Mouse (Mus musculus) liver, postnatal 0 days (tissue): ENCODE data around the gene Fam114a2. TPM values are rescaled to one million over a fixed set of nuclear protein-coding genes. Genes with fewer than 3 reads are reported as not detected.

Experiments
- ATAC-seq: fragments of 200-750 bp; cut with Nextera tagmentation; 2 replicates; pipeline ENCODE4 v1.8.0; 2017; ENCODE audit warnings: mild to moderate bottlenecking, moderate library complexity
- DNase-seq: peaks from one replicate; pipeline ENCODE4 v3.0.0-alpha.2; 2016
- H3K27ac ChIP-seq: fragments of 300-500 bp; sonication (generic); 2 replicates; pipeline ENCODE4 v1.5.1; 2014; ENCODE audit warnings: antibody characterized with exemption, moderate library complexity, mild to moderate bottlenecking, low read depth
- H3K27me3 ChIP-seq: fragments of 300-500 bp; sonication (generic); 2 replicates; pipeline ENCODE4 v1.6.1; 2014; ENCODE audit warnings: low read length, control low read depth, mixed read lengths; ENCODE audit not compliant: insufficient read depth
- H3K36me3 ChIP-seq: fragments of 300-500 bp; sonication (generic); replicated peaks from 2 replicates; pipeline ENCODE4 v1.6.1; 2014; ENCODE audit warnings: mild to moderate bottlenecking, control low read depth, low read length, moderate library complexity, mixed read lengths; ENCODE audit not compliant: insufficient read depth
- H3K4me1 ChIP-seq: fragments of 300-500 bp; sonication (generic); 2 replicates; pipeline ENCODE4 v1.6.1; 2014; ENCODE audit warnings: antibody characterized with exemption, mild to moderate bottlenecking, control low read depth; ENCODE audit not compliant: insufficient read depth
- H3K4me2 ChIP-seq: fragments of 300-500 bp; sonication (generic); 2 replicates; pipeline ENCODE4 v1.6.1; 2014; ENCODE audit warnings: low read depth, mild to moderate bottlenecking, low read length, moderate library complexity, mixed read lengths
- H3K4me3 ChIP-seq: fragments of 300-500 bp; sonication (generic); 2 replicates; pipeline ENCODE4 v1.5.1; 2014; ENCODE audit warnings: low read depth, low read length
- H3K9ac ChIP-seq: fragments of 300-500 bp; sonication (generic); replicated peaks from 2 replicates; pipeline ENCODE4 v1.6.1; 2014; ENCODE audit warnings: mild to moderate bottlenecking, moderate library complexity
- H3K9me3 ChIP-seq: fragments of 300-500 bp; sonication (generic); 2 replicates; pipeline ENCODE4 v1.6.1; 2016; ENCODE audit warnings: mild to moderate bottlenecking, control low read depth, low read length, mixed read lengths
- CTCF ChIP-seq: sonication (generic); IDR thresholded peaks from 2 replicates; pipeline ENCODE4 v1.5.1; 2016; ENCODE audit warnings: antibody characterized with exemption, low read depth
- EP300 ChIP-seq: IDR thresholded peaks from 2 replicates; pipeline ENCODE4 v1.6.1; 2016; ENCODE audit warnings: antibody characterized with exemption, low read depth, mild to moderate bottlenecking
- WGBS: fragments of 180-500 bp; shearing (Covaris S2); extraction: QIAGEN DNeasy Blood & Tissue Kit; methylation state at CpG from one replicate; pipeline ENCODE4 v1.1.7; 2014; ENCODE audit not compliant: insufficient replicate concordance; 5-methylcytosine and 5-hydroxymethylcytosine counted together
- polyA plus RNA-seq: library from polyadenylated mRNA; unstranded; fragments of >200 nt; fragmentation: Nextera tagmentation; extraction: Ambion mirVana; gene quantifications from 2 replicates; pipeline ENCODE4 v1.2.1, GENCODE M21; 2015

The Fam114a2 gene
- polyA plus RNA-seq, 1 experiment from 2014 or later = 22.7 TPM

GRCm38 (mm10) chr11:57498215-57498614 is 20.2 kb downstream of the Fam114a2 start:
- no peak for DNase-seq
- no peaks in the 10 kb centered on the region for H3K9me3 ChIP-seq
- ATAC-seq = no peak
- H3K4me1 ChIP-seq = peaks cover 5% of the 10 kb centered on the region; the same call in 1 of the 2 replicates
- H3K9ac ChIP-seq = no peak overlapping the region
- H3K4me2 ChIP-seq = no peak overlapping the region
- H3K27me3 ChIP-seq = no peaks in the 10 kb centered on the region
- H3K4me3 ChIP-seq = no peak overlapping the region
- H3K36me3 ChIP-seq = peaks cover 63% of the 10 kb centered on the region
- TF ChIP-seq EP300 (no peak), CTCF (no peak)
- H3K27ac ChIP-seq = no peak overlapping the region
- WGBS = 84% methylated on average over 5 of the region's 5 CpGs

GRCm38 (mm10) chr11:57497701-57498100 is 20.7 kb downstream of the Fam114a2 start:
- TF ChIP-seq CTCF = no peak
- no peak for TF ChIP-seq EP300
- H3K4me3 ChIP-seq = no peak overlapping the region
- no peaks in the 10 kb centered on the region for H3K27me3 ChIP-seq
- no peak overlapping the region for H3K9ac ChIP-seq
- H3K4me1 ChIP-seq = peaks cover 5% of the 10 kb centered on the region; the same call in 1 of the 2 replicates
- ATAC-seq (no peak), DNase-seq (no peak)
- whole genome bisulfite sequencing = 84% methylated on average over 3 of the region's 3 CpGs
- H3K9me3 ChIP-seq = no peaks in the 10 kb centered on the region
- H3K36me3 ChIP-seq = peaks cover 64% of the 10 kb centered on the region
- H3K27ac ChIP-seq = no peak overlapping the region
- H3K4me2 ChIP-seq = no peak overlapping the region

GRCm38 (mm10) chr11:57496462-57497039 is 21.9 kb downstream of the Fam114a2 start:
- Histone ChIP-seq H3K27ac (no peak overlapping the region), H3K4me2 (no peak overlapping the region), H3K36me3 (peaks cover 68% of the 10 kb centered on the region), H3K9me3 (no peaks in the 10 kb centered on the region), H3K27me3 (no peaks in the 10 kb centered on the region), H3K4me3 (no peak overlapping the region), H3K9ac (no peak overlapping the region), H3K4me1 (peaks cover 5% of the 10 kb centered on the region; the same call in 1 of the 2 replicates)
- TF ChIP-seq EP300 (no peak), CTCF (no peak)
- 55% methylated on average over 3 of the region's 3 CpGs for WGBS
- DNase-seq = no peak
- ATAC-seq = no peak

GRCm38 (mm10) chr11:57488436-57488835 is 30.0 kb downstream of the Fam114a2 start:
- H3K4me2 ChIP-seq = no peak overlapping the region
- WGBS = 69% methylated on average over 5 of the region's 5 CpGs
- no peak for ATAC-seq
- H3K9ac ChIP-seq = no peak overlapping the region
- H3K9me3 ChIP-seq = no peaks in the 10 kb centered on the region
- DNase-seq = no peak
- H3K27ac ChIP-seq = no peak overlapping the region
- no peaks in the 10 kb centered on the region for H3K27me3 ChIP-seq
- TF ChIP-seq EP300 = no peak
- no peak overlapping the region for H3K4me3 ChIP-seq
- peaks cover 54% of the 10 kb centered on the region for H3K36me3 ChIP-seq
- H3K4me1 ChIP-seq = no peaks in the 10 kb centered on the region

- no peak overlapping the region for H3K4me2 ChIP-seq
- no peak overlapping the region for H3K4me3 ChIP-seq
- no peak for TF ChIP-seq CTCF
- TF ChIP-seq EP300 = no peak
- H3K4me1 ChIP-seq = no peaks in the 10 kb centered on the region
- H3K9me3 ChIP-seq = no peaks in the 10 kb centered on the region
- 82% methylated on average over 5 of the region's 5 CpGs for WGBS
- peaks cover 5% of the 10 kb centered on the region for H3K36me3 ChIP-seq
- H3K27ac ChIP-seq = no peak overlapping the region
- DNase-seq (no peak), ATAC-seq (no peak)
- H3K9ac ChIP-seq = no peak overlapping the region
- H3K27me3 ChIP-seq = no peaks in the 10 kb centered on the region
These were observed 40.3 kb downstream of the Fam114a2 start for GRCm38 (mm10) chr11:57478077-57478476.

GRCm38 (mm10) chr11:57475119-57475518 is 43.3 kb downstream of the Fam114a2 start:
- ATAC-seq (no peak), DNase-seq (peak; percentile 54)

More at GRCm38 (mm10) chr11:57475119-57475518, 43.3 kb downstream of the Fam114a2 start:
- 36% methylated on average over 6 of the region's 6 CpGs for WGBS
- Histone ChIP-seq H3K27me3 (no peaks in the 10 kb centered on the region), H3K36me3 (no peaks in the 10 kb centered on the region), H3K4me3 (no peak overlapping the region), H3K27ac (no peak overlapping the region), H3K9me3 (no peaks in the 10 kb centered on the region), H3K4me1 (no peaks in the 10 kb centered on the region), H3K9ac (no peak overlapping the region), H3K4me2 (no peak overlapping the region)
- TF ChIP-seq EP300 (no peak), CTCF (peak; percentile 76)
